ENCODE assay signal across 9 mouse cellular contexts in the genomic region with DNA sequence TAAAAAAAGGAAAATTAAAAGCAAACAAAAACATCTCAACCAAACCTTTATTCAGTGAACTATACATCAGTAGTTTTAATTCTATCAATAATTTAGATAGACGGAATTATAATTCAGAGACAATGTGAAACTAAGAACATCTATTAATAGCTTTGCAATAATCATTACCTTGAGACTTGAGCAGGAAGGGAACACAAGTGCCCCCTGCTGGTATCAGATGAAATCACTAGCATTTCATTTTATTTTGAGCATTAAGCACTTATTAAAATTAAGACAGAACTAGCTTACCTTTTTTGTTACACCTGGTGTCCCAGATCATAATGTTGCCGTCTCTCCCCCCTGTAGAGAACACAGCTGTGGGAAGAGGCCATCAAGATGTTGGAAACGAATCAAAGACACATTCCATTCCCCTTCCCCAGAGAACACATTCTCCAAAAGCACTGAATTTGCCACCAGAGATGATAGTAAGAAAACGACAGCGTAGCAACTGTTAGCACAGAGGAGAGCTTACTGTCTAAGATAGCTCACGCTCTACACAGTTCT. TPM values are rescaled to one million over a fixed set of nuclear protein-coding genes. Genes with fewer than 3 reads are reported as not detected.
DNase-seq lines count a peak whose midpoint lies in the region; ATAC-seq and TF ChIP-seq lines count a peak whose summit lies in the region.
"Had no signal": no experiment of that assay in that cellular context is flagged by ENCODE, and none has a peak within 500 bp of the region (broad histone marks: within the 10 kb centered on the region; RNA-seq: fewer than 3 reads in every experiment).

No protein-coding gene starts in this region.

- peak; percentile 90 for TF ChIP-seq CTCF in gastrocnemius, adult 2 months (IDR thresholded peaks at IDR 0.05)
- TF ChIP-seq CTCF in midbrain, postnatal 0 days (IDR thresholded peaks at IDR 0.05) = peak; percentile 86

- H3K9ac ChIP-seq in midbrain, postnatal 0 days (replicated peaks; ENCODE audit: low read length, poor library complexity, severe bottlenecking) = no peak overlapping the region
- H3K9ac ChIP-seq: heart, embryonic 13.5 days had no signal

- no peaks in the 10 kb centered on the region for H3K27me3 ChIP-seq in midbrain, postnatal 0 days (ENCODE audit: insufficient read depth, low read length)
- H3K27me3 ChIP-seq in midbrain, embryonic 10.5 days (ENCODE audit: low read depth, poor library complexity, severe bottlenecking) = no peaks in the 10 kb centered on the region
- H3K27me3 ChIP-seq: heart, embryonic 13.5 days had no signal

- no peak for DNase-seq in gastrocnemius, adult 2 months
- DNase-seq in gastrocnemius, postnatal 25 days = no peak
- peak; percentile 58 for DNase-seq in midbrain, postnatal 0 days (ENCODE audit: low spot score)
- DNase-seq in midbrain, embryonic 10.5 days (ENCODE audit: low spot score) = no peak
- peak; percentile 20 for DNase-seq in cerebellum, adult 11 months
- DNase-seq in heart, postnatal 4 days = peak; percentile 55
- no peak for DNase-seq in testis, postnatal 14 days (ENCODE audit: low spot score)

- no peaks in the 10 kb centered on the region for H3K4me1 ChIP-seq in midbrain, postnatal 0 days (ENCODE audit: insufficient read depth, low read length)
- no peaks in the 10 kb centered on the region for H3K4me1 ChIP-seq in midbrain, embryonic 10.5 days

- intact Hi-C loops in gastrocnemius, adult 2 months (cut with DNase I) = loop anchor here (2.0 kb wide), 1 partner anchor 250 kb away; no protein-coding TSS in a partner anchor

- H3K36me3 ChIP-seq in midbrain, postnatal 0 days (ENCODE audit: insufficient read depth, low read length) = no peaks in the 10 kb centered on the region
- H3K36me3 ChIP-seq in midbrain, embryonic 10.5 days = peaks cover 87% of the 10 kb centered on the region

- no peaks in the 10 kb centered on the region for H3K9me3 ChIP-seq in midbrain, postnatal 0 days (ENCODE audit: low read length)
- H3K9me3 ChIP-seq in midbrain, embryonic 10.5 days (replicated peaks) = no peaks in the 10 kb centered on the region
- H3K9me3 ChIP-seq: heart, embryonic 13.5 days had no signal

- WGBS in midbrain, postnatal 0 days = 69% methylated on average over 6 of the region's 6 CpGs
- 79% methylated on average over 6 of the region's 6 CpGs for WGBS in midbrain, embryonic 10.5 days

- no peak overlapping the region for H3K27ac ChIP-seq in gastrocnemius, adult 2 months
- no peak overlapping the region for H3K27ac ChIP-seq in midbrain, postnatal 0 days (ENCODE audit: low read depth, low read length)
- H3K27ac ChIP-seq in midbrain, embryonic 10.5 days (replicated peaks) = no peak overlapping the region
- H3K27ac ChIP-seq: heart, embryonic 13.5 days had no signal

- ATAC-seq in midbrain, postnatal 0 days (ENCODE audit: low FRiP score) = no peak
- peak; percentile 73; the same call in 1 of the 2 replicates for ATAC-seq in neutrophil, adult 5-6 weeks (ENCODE audit: extremely low read depth, insufficient number of reproducible peaks, low FRiP score, poor library complexity, severe bottlenecking)

- H3K4me2 ChIP-seq in midbrain, postnatal 0 days (ENCODE audit: low read depth, low read length, poor library complexity, severe bottlenecking) = no peak overlapping the region
- H3K4me2 ChIP-seq: heart, embryonic 13.5 days had no signal

- H3K4me3 ChIP-seq in gastrocnemius, adult 2 months = no peak overlapping the region; the same call in 1 of the 2 replicates
- H3K4me3 ChIP-seq in midbrain, postnatal 0 days (ENCODE audit: low read depth, low read length) = no peak overlapping the region
- no peak overlapping the region for H3K4me3 ChIP-seq in midbrain, embryonic 10.5 days
- H3K4me3 ChIP-seq: heart, embryonic 13.5 days had no signal

RNA-seq across cellular contexts. Expression of a gene that starts 12.4 kb away (rescaled TPM):
- total RNA-seq in gastrocnemius, adult 2 months (2021) = under 1 TPM in 1 of 2 experiments, not detected in 1; 0.11 TPM
- under 1 TPM; 0.18 to 0.78 TPM for total RNA-seq in gastrocnemius, postnatal 25 days (2021)
- total RNA-seq in midbrain, postnatal 0 days (2014; rRNA removed) = 2.5 and 3.1 TPM in 2 replicates
- 1.7 and 2.0 TPM in 2 replicates for polyA plus RNA-seq in midbrain, postnatal 0 days (2015; fragmentation: Nextera tagmentation; extraction: Ambion mirVana)
- 82.8 and 87.8 TPM in 2 replicates for polyA plus RNA-seq in midbrain, embryonic 10.5 days (2016; fragmentation: Nextera tagmentation; extraction: Ambion mirVana)
- 10 to 100 TPM; 19.7 to 20.3 TPM for total RNA-seq in heart, postnatal 4 days (2021)
- total RNA-seq in neutrophil, adult 5-6 weeks (2017) = 0.58 and 1.4 TPM in 2 replicates

RNA-seq across cellular contexts. Expression of a gene that starts 12.5 kb away (rescaled TPM):
- total RNA-seq in gastrocnemius, adult 2 months (2021) = 1 to 10 TPM; 6.7 to 7.2 TPM
- 1 to 10 TPM; 6.4 to 6.6 TPM for total RNA-seq in gastrocnemius, postnatal 25 days (2021)
- 33.1 and 40.4 TPM in 2 replicates for total RNA-seq in midbrain, postnatal 0 days (2014; rRNA removed)
- polyA plus RNA-seq in midbrain, postnatal 0 days (2015; fragmentation: Nextera tagmentation; extraction: Ambion mirVana) = 24.6 and 27.0 TPM in 2 replicates
- polyA plus RNA-seq in midbrain, embryonic 10.5 days (2016; fragmentation: Nextera tagmentation; extraction: Ambion mirVana) = 78.0 and 78.7 TPM in 2 replicates
- 10 to 100 TPM; 34.7 to 38.0 TPM for total RNA-seq in heart, postnatal 4 days (2021)
- total RNA-seq in neutrophil, adult 5-6 weeks (2017) = 42.8 and 43.1 TPM in 2 replicates

Comparison
In these comparisons a context has a peak if more than half of its experiments do, and no peak if none do; other contexts are left out.
1. DNase-seq: peak in midbrain, postnatal 0 days (single experiment), cerebellum, adult 11 months (single experiment) and heart, postnatal 4 days (single experiment); none in gastrocnemius, adult 2 months (single experiment), gastrocnemius, postnatal 25 days (single experiment), midbrain, embryonic 10.5 days (single experiment) and testis, postnatal 14 days (single experiment).